Mouse (Mus musculus): Measurements from ENCODE around the gene Osbpl9.

Osbpl9 gene

GRCm38 (mm10) chr4:109102574-109102973 lies 99.5 kb downstream of the Osbpl9 start:
- DNase-seq = peak; percentile 11 to 13

DNA sequence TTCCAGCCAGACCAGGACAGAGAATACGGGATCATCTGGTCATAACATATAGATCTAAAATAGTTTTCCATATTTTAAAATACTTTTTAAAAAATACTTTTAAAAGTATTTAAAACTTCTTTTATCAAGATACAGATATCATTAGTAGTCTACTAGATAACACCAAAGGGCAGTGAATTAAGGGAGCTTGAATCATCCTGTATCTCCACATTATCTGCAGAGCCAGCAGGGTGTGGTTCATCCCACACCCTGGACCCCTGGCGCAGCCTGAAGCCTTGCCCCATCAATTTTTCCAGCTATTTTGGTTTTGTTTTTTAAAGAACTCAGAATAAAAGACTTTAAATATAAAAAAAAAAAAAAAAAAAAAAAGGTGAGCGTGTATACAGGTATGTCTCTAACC lies 103.2 kb downstream of the Osbpl9 start:
- DNase-seq = no peak

GRCm38 (mm10) chr4:109094269-109094668 lies 107.8 kb downstream of the Osbpl9 start:
- DNase-seq = no peak

DNA sequence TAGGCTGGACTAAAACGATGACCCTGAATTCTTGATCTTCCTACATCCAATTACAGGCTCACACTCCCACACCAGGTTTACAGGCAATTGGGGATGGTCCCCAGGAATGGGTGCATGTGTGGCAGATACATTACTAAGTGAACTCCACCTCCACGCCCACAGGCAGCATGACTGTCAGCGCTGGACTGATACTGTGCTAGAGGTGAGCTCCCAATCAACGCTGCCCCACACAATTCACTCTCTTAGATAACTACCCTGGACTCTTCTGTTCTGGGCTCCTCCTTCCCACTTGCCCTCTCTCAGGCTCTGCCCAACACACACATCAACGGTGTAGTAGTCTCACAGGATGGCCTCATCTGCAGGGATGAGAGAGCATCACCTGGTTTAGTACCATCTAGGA lies 109.7 kb downstream of the Osbpl9 start:
- DNase-seq = no peak

DNA sequence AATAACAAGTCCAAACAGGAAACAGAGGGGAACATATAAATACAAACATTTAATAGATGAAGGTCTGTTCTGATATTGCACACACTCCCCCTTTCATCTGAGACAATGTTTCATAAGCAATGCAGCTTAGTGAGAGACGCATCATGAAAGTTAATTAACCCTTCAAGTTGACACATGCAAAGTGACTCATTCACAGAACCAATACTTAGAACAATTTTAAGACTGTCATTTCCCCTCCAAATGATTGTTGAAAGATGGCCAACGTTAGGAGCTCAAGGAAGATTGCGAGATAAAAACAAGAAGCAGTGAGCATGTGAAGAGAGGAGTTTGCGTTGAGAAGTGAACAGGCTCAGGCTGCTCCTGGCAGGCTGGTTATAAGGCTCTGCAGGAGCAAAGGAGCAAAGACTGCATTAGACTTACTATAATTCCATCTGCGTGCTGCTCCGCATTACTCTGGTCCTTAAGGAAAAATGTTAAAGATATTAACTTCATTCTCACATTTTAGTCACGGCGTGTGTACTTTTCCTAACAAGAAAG lies 110.8 kb downstream of the Osbpl9 start:
- no peak for DNase-seq

DNA sequence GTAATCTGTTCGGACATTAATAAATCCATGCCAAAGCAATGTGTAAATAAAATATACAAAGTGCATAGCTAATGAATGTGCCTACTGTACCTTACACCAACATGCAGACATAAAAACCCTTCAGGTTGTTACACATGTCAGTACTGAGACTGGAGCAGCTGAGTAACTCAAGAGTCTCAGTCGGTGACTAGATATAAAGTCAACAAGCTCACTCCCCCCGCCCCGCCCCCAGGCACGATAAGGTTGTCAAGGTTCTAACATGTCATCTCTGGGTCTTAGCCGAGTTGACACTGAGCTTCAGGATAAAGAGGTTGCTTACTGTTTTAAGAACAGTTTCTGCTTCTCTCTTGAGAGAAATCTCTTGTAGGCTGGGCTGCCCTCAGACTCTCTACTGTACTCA lies 112.1 kb downstream of the Osbpl9 start:
- DNase-seq = no peak

GRCm38 (mm10) chr4:109089171-109089570 lies 112.9 kb downstream of the Osbpl9 start:
- DNase-seq = no peak

- DNase-seq = no peak
Observed at GRCm38 (mm10) chr4:109080118-109080517, 122.0 kb downstream of the Osbpl9 start.

DNA sequence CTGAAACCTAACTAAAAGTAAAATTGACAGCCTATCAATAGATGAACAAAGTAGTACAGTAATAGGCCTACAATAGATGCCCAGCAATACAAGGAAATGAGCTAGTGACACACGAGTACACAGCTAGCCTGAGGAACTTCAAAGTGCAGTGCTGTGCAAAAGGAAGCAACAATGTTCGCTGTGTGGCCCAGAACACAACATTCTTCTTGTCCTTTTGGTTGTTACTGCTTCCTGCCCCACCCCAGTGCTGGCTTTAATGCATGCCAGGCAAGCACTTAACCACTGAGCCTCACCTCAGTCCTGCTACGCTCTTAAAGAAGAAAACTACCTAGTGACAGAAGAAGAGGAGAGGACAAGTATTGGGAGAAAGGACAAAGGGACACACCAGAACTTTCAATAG lies 122.4 kb downstream of the Osbpl9 start:
- peak; percentile 9 to 20 for DNase-seq

DNA sequence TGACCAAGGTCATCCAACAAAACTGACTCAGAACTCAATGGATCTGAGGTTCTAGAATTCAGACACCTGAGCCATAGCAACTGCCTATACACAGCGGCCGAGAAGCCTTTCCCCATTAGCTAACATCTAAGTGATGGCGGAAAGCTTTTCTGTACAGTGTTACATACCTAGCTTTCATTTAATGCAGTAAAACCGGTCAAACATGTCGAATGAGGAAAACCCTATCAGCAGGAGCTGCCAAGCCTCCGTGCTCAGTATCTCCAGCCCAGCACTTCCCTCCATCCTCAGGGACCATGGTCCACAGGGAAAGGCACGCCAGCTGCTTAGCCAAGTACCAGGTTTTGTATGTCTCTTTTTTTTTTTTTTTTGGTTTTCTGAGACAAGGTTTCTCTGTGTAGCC lies 123.1 kb downstream of the Osbpl9 start:
- no peak for DNase-seq

DNA sequence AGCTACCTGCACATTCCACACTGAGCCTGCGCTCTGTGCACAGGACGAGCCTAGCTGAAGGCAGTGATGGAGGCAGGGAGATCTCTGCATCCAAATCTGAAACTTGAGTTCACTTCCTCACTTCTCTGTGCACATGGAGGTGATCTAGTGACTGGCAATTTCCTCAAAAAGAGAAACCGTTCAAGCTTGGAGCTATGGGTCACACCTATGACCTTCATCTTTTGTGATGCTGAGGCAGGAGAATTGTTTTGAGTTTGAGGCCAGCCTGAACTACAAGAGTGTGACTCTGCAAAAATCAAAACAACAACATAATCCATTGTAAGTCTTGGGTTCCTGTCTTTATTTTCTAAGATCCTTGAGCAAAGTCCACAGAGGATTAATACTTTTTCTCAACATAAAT lies 128.8 kb downstream of the Osbpl9 start:
- no peak for DNase-seq

DNA sequence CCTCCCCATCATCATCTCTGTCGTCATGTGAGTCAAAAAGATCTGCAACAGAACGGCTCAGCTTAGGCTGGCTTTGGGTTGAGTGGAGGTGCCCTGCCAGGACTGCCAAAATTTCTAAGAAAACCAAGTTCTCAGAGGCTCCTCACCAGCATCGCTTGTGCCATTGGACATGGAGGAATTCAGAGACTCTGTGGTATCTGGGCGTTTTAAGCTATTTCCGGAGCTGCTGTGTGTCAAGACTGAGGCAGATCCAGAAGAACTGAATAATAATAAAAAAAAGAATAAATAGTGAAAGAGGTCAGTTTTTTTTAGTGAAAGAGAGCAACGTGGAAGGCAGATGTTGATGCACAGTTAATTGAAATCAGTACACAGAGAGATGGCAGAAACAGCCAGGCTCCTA lies 129.2 kb downstream of the Osbpl9 start:
- DNase-seq = no peak

GRCm38 (mm10) chr4:109065714-109066113 lies 136.4 kb downstream of the Osbpl9 start:
- no peak for DNase-seq

- no peak for DNase-seq
Observed at GRCm38 (mm10) chr4:109064941-109065340, 137.1 kb downstream of the Osbpl9 start.

DNA sequence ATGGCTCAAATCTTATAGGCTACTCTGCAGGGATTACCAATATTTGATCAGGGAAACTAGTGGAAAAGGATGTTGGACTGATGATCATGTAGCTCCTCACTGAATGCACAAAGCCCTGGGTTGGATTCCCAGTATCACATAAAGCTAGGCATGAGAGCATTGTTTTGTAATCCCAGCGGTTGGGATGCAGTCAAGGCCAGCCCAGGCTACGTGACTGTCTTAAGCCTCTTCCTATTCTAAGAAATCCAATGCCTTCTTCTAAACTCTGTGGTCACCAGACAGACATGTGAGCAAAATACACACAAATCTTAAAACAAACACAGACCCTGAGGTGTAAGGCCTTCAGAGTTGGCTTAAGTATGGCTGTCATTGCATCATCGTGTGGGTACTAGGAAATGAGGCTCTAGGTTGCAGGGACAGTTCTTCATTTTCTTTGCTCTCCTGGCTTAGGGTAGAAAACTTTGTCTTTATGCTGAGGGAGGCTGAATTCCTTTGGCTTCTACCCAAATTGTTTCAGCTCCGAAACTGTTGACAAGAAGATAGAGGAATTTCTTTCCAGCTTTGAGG lies 142.7 kb downstream of the Osbpl9 start:
- no peak for DNase-seq

GRCm38 (mm10) chr4:109057640-109058039 lies 144.4 kb downstream of the Osbpl9 start:
- DNase-seq = no peak

GRCm38 (mm10) chr4:109056351-109056750 lies 145.7 kb downstream of the Osbpl9 start:
- no peak for DNase-seq

GRCm38 (mm10) chr4:109054003-109054402 lies 148.1 kb downstream of the Osbpl9 start:
- no peak for DNase-seq

DNA sequence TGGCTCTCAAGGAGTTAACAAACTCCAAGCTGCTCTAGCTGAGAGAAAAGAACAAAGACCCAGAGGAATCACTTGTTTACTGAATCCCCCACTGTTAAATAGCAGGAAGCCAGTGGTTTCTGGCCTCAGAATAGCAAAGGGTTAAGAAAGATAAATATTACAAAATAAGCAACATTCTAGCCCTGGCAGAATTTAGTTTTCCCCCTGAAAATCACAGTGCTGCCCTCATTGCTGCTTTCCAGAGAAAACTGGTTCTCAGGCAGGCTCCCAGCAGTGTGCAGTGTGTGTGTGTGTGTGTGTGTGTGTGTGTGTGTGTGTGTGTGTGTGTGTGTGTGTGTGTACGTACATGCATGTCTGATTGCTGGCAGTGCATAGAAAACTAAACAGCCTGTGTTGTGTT lies 149.8 kb downstream of the Osbpl9 start:
- no peak for DNase-seq

DNA sequence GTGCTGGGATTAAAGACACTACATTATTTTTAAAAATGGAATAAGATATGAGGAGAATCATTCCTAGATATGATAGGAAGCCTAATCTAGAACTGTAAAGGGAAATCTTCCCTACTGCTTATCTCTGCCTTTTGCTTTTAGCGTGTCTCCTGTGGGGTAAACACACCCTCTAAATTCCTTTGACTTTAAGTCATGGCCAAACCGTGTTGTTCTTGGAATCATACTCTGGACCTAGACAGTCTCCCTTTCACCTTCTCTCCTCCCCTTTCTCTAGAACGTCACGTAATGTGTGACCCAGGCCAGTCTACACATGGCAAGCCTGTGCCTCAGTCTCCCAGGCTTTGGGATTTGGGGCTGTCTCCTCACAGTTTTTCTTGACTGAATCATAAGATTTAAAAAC lies 153.8 kb downstream of the Osbpl9 start:
- DNase-seq = no peak

DNA sequence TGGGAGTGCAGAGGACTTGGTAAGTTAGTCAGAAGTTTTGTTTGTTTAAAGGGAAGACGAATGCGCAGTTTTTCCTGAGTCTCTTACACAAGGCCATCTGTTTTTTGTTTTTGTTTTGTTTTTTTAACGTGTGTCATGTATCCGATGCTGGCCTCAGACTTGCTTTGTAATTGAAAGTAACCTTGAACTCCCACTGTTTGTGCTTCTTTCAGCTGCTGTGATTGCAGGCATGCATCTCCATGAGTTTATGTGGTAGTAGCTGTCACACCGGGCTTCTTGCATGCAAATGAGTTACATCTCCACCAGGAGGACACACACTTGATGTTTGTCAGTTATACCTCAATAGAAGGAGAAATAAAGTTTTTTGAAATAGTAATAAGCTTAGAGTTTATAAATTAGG lies 158.3 kb downstream of the Osbpl9 start:
- DNase-seq = no peak

DNA sequence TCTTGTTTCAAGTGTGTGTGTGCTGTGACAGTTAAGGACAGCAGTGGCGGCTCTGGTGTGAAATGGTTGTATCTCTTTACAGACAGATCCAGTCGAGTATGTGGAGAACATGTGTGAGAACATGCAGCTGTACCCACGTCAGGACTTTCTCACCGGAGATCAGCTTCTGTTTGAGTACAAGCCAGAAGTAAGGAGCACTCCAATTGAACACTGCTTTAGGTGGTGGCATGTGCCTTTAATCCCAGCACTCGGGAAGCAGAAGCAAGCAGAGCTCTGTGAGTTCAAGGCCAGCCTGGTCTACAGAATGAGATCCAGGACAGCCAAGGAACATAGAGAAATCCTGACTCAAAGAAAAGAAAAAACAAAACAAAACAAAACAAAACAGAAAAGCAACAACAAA lies 158.8 kb downstream of the Osbpl9 start:
- no peak for DNase-seq

DNA sequence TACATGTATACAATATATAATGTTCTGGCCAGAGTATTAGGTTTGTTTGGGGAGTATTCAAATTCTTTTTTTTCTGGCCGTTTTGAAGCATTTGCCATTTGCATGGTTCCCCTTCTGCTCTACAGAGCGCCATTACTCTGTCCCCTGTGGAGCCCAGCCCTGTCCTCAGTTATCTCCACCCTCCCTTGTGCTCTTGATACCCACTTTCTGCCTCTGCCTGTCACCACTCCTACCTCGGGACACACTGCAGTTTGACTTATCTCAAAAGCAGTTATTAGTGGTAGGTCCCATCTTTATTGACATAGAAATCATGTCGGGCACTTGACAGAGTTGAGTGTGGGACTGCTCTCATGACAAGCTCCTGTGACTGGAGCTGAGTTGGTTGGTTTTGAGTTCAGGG lies 159.3 kb downstream of the Osbpl9 start:
- DNase-seq = no peak

DNA sequence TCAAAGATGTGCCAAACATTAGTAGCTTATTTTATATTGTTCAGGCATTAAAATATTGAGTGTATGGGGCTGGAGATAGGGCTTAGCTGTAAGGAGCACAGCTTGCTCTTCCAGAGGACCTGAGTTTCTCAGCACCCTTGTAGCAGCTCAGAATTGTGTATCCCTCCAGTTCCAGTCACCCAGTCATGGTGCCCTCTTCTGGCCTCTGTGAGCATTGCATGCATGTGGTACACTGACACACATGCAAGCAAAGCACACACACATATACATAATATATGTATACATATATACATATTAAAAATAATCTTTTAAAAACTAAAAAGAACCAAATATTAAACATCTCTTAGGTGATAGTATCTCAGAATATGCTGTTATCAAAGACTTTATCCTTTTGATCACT lies 165.7 kb downstream of the Osbpl9 start:
- peak; percentile 68 to 73 for DNase-seq

DNA sequence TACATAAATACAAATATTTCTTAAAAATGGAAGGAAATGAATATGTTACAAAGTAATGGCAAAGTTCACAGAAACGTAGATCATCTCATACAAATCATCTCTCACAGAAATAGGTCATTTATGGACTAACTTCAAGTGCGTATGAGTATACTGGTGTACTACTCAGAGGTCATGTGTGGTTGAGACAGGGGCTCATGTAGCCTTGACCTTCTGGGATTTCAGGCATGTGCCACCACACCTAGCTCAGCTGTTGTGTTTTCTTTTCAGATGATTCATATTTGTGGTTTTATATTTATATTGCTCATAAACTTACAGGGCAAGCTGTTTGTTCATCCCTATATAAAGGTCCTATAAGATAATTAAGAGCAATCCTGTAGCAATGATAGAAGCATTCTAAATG lies 171.8 kb downstream of the Osbpl9 start:
- DNase-seq = no peak

Measured in thymus, postnatal 36 days (tissue).